Mouse (Mus musculus) left cerebral cortex, adult 11 months (tissue): ENCODE measurements at regions not wholly inside any gene's neighbourhood (a gene's known extent, or its start where the extent isn't known, plus 50 kb on each side); places are given as distances from the start of the nearest gene placed in this dataset.

ENCODE experiments used
- DNase-seq: peaks from one replicate; pipeline ENCODE4 v3.0.0; 2022; ENCODE audit warnings: low spot score

GRCm38 (mm10) chr17:9995321-9995720, 324.3 kb downstream of the Qk start:
- no peak for DNase-seq

- no peak for DNase-seq
Measured at GRCm38 (mm10) chr17:9990744-9991143, 321.2 kb upstream of the Pabpc6 start.

- no peak for DNase-seq
Measured at GRCm38 (mm10) chr17:9981273-9981672, 311.8 kb upstream of the Pabpc6 start.

GRCm38 (mm10) chr17:9976866-9977421, 307.4 kb upstream of the Pabpc6 start:
- DNase-seq: no peak

DNA sequence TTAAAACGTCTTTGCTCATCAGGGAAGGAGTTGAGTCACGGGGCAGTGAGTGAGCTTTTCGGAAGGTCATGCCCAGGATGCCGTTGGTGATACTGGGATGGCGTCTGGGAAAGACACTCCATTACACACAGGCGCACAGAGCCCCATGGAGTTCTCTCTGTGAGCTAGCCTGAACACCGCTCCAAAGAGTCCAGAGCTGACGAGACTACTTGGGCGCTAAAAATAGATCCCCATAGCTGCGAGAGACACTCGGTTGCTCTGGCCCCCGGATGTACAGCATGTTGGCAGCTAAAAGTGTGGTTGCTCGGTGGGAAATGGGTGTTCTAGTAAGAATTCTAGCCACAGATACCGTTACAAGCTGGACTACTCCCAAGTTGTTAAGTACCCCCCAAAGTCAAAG, 306.5 kb upstream of the Pabpc6 start:
- DNase-seq: no peak

GRCm38 (mm10) chr17:9975153-9975552, 305.6 kb upstream of the Pabpc6 start:
- no peak for DNase-seq

DNA sequence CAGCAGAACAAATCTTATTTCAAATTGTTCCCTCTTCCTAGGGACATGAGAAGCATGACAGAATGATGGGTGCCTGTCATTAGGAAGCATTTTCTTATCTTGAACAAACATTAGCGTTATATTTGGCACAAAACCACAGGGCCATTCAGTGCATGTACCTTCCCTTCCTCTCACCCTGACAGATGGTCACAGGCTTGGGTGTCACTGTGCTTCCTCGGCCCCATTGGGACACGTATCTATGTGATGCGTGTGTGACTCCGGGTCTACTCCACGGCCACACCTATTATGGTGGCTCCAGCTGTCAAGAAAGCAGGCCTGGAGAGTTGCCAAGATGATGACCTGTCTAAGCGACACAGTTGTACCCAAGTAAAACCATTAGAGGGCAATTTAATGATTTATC, 298.5 kb upstream of the Pabpc6 start:
- no peak for DNase-seq

GRCm38 (mm10) chr17:9962893-9963436, 293.4 kb upstream of the Pabpc6 start:
- no peak for DNase-seq

- DNase-seq: no peak
Measured at GRCm38 (mm10) chr17:9948985-9949667, 279.6 kb upstream of the Pabpc6 start.

- DNase-seq: no peak
Measured at GRCm38 (mm10) chr17:9947609-9948008, 278.1 kb upstream of the Pabpc6 start.

DNA sequence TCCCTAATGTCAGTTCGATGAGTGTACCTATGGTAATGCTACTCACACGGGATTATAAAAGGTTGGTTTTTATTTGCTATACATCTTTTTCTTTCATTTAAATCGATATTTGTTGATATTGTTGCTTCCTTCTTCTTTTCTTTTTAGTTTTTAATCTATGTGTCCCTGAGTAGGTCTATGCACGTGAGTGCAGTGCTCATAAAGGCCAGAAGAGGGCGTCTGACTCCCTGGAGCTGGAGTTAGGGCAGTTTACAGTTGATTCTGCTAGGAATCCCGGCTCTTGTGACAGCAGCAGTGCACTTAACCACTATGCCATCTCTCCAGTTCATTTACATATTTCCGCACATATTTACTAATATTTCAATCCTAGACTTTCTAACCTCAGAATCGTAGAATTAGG, 275.0 kb upstream of the Pabpc6 start:
- no peak for DNase-seq

- DNase-seq: no peak
Measured at GRCm38 (mm10) chr17:9942171-9942570, 272.7 kb upstream of the Pabpc6 start.

DNA sequence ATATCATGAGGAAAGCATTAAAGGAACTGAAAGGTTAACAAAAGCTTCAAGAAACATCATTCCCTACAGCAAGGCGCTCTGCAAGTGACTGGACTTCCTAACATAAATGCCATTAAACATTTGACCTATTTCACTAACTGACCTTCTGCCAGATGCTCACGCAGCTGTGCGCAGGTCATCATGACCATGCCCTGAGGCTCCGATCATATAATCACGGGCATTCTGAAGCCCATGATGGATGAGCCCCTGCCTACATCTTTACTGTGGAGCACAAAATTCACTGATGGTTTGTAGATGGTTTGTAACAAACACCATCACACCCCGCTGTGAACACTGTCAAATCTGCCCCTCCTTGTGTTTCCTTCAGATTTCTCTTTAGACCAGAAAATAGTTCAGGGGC, 270.1 kb upstream of the Pabpc6 start:
- no peak for DNase-seq

- no peak for DNase-seq
Measured at GRCm38 (mm10) chr17:9938426-9938825, 268.9 kb upstream of the Pabpc6 start.

DNA sequence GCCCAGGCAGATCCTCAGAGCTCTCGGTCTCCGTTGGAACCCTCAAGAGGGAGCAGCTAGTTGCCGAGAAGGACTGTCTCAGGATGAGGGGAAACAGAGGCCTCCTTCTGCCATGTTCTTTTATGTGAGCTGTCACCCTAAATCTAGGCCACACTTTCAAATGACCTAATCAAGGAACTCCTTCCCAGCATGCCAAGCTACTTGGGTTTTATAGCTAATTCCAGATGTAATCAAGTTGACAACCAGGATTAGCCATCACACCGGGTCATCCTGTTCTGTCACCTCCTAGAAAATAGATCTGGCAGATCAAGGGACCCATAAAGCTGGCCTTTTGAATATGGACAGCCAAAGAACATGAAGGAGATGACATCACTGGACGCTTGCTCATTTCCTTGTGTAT, 267.7 kb upstream of the Pabpc6 start:
- no peak for DNase-seq

DNA sequence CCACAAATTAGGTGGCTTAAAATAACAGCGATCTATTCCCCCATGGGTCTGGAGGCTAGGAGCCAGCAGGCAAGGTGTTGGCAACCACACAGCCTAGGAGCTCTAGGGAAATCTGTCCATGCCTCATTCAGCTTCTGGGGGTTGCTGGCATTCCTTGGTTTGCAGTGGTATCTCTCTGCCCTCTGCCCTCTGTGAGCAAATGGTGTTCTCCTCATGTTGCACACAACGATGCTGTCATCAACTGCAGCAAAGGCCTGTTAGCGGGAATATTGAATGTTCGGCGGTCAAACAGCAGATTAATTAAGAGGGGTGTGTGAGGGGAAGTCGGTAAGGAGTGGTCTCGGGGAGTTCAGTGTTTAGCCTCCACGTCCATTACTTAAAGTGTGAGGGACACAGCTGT, 262.7 kb upstream of the Pabpc6 start:
- no peak for DNase-seq

GRCm38 (mm10) chr17:9931526-9931925, 262.0 kb upstream of the Pabpc6 start:
- DNase-seq: peak; percentile 8

DNA sequence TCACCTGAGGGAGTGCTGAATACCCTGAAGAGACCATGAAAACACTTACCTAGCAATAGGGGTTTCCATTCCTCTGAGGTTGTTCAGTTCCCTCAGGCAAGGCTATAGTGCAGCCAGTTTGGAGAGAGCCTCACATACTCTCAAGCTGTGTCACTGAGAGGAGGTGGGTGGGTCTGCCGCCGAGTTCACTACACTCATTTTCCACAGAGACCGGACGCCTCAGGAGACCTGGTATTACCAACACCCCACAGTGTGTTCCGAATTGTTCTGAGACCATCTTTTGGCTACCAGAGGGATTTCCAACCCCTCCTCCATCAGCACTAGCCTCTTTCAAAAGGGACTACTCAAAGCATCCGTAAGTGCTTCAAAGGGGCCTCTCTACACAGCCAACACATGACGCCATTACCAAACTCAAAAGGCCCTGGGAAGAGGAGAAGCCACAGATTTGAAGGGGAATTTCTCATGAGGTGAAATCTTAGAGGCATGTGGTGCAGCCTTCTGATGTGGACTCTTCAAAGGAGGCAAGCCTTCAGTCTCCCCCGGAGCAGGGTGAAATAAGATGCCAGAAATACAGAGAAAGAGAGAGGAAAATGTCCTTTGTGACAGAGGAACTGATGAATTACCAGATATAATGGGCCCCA, 260.1 kb upstream of the Pabpc6 start:
- no peak for DNase-seq

GRCm38 (mm10) chr17:9927724-9928123, 258.2 kb upstream of the Pabpc6 start:
- DNase-seq: peak; percentile 6

DNA sequence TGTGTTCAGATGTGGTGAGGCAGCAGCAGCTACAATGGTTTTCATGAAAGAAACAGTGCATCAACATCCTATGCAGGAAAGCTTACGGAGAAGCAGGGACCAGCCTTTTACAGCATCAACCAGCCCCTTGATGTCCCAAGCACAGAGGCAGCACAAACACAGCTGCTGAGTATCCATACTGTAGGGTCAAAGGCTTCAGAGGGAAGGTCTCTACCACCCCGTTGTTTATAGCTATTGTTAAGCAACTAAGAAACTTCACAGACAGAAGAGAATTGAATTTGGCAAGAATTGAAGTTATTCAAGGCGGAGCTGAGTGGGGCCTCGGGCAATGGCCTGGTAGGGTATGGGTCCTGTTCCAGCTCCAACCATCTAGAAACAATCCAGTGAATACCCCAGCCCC, 256.8 kb upstream of the Pabpc6 start:
- no peak for DNase-seq

DNA sequence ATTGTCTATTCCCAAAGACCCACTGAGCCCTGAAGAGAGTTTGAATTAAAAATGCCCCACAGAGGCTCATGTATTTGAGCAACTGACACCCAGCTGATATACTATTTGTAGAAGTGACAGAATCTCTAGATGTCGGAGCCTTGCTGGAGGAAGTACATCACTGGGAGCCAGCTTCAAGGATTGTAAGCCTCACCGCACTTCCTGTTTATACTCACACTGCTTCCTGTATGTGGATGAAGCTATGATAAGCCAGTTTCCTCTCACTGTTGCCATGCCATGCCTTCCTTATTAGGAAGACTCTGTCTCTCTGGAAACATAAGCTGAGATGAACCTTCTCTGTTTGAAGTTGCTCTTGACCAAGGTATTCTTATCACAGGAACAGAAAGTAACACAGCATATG, 251.8 kb upstream of the Pabpc6 start:
- DNase-seq: no peak

DNA sequence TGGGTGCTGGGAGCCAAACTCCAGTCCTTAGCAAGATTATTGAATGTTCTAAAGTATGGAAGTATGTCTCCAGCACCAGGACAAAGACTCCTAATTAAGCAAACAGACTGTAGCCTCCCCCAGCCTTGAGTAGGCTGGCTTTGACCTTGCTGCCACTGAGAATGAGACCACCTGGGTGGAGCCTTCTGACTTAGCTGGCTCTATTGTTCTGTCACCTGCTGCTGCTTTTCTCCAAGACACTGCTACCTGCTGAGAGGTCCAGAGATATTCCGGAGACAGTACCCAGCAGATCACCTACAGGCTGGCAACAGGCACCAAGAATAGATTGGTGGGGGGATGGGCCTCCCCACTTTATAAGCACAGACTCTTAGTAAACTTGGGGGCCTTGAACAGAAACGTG, 247.5 kb upstream of the Pabpc6 start:
- no peak for DNase-seq

DNA sequence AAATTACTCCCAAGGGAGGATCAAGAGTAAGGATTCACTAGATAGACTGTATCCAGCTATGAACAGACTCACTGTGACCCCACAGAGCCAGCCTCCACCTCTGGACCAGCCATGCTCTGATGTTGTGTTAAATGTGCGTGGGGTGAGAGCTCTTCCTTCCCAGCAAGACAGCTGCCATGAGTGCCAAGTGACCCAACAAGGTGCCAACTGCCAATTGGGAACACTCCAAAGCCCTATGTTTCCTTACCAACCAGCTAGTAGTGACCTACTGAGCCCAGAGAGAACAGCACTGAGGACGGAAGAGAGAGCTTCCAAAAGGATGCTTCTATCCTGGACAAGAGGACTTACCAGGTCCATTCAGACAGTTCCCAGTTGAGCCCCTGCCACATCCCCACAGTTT, 241.3 kb upstream of the Pabpc6 start:
- DNase-seq: no peak

GRCm38 (mm10) chr17:9907077-9907476, 237.6 kb upstream of the Pabpc6 start:
- no peak for DNase-seq
